Mouse (Mus musculus): Measurements from ENCODE around the gene Gnai3. TPM values are rescaled to one million over a fixed set of nuclear protein-coding genes. Genes with fewer than 3 reads are reported as not detected.

The Gnai3 gene
- total RNA-seq, 2 experiments from 2014 or later, result 101 to 113 TPM

DNA sequence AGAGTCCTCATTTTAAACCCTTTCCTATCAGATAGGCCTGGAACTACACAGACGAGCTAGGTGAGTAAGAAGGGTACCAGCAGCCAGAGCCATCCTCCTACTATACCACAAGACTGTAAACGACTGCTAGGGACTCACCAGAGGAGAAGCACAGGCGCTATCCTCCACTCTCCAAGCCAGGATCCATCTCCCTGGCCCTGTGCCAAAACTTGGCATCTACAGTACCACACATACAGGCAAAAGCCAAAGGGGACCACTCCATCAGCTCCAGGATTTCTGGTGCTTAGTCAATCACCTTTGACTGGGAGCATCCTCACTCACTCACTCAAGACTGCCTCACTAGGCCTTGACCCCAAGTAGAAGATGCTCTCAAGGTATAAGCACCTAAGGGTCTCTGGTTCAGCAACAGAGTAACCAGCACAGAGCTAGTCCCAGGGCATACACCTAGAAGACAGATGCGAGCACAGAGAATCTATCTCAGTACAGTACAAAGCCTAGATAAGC lies 62.0 kb downstream of the Gnai3 start:
- DNase-seq, result peak; percentile 53

DNA sequence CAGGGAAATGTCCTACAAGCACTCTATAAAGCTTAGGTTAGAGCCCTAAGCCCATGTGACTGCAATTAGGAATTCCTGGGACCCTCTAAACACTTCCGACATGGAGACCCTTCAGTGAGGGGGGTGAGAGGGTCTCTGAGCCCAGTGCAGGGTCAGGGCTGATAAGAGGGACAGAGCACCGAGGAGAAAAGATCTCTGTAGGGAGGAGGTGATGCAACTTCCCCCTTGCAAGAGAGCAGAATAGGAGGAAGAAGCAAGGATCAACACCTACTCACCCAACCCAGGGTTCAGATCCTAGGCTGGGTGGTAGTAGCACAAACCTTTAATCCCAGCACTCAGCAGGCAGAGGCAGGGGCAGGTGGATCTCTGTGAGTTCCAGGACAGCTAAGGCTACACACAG lies 62.8 kb downstream of the Gnai3 start:
- peak; percentile 9 for DNase-seq

DNA sequence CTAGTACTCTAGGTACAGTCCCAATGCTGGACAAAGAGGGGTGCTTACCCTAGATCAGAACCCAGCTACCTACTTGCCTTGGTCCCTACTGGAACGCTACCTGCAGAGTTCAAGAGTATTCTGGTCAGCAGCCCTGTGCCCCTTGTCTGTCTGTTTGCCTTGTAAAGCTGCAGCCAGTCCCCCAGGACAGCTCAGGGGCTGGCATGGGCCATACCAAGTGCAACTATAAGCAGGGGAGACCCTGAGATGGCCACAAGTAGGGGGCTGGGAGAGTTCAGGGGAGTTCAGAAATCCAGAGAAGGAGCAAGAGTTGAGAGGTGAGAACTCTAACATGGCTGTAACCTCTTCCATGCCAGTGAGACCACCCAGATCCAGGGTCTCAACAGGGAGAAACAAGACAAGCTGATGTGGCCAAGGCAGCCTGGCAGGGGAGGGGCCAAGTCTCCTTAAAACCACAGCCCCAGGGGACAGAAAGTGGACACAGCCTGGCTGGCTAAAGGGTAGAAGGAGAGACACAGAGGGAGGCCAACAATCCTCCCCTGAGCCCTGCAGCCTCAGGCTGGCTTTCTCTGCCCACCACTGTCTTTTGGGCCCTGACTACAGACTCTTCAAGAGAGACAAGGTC lies 63.6 kb downstream of the Gnai3 start:
- DNase-seq, result peak; percentile 69

DNA sequence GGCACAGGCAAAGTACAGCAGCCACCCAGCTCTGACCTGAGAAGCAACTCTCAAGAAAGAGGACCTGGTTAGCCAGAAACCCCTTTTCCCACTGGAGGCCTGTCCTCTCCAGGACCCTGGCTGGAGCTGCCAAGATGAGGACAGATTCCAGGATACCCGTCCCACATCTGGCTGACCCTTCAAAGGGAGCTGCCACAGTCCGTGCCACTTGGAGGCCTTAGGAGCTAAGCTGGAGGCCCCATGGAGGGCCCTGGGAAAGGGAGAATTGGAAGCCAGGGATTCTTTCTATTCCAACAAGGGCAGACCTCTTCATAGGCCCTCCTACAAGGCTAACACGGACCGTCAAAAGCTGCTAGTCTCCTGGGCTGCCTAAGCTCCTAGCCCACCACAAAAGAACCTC lies 64.3 kb downstream of the Gnai3 start:
- peak; percentile 46 for DNase-seq

DNA sequence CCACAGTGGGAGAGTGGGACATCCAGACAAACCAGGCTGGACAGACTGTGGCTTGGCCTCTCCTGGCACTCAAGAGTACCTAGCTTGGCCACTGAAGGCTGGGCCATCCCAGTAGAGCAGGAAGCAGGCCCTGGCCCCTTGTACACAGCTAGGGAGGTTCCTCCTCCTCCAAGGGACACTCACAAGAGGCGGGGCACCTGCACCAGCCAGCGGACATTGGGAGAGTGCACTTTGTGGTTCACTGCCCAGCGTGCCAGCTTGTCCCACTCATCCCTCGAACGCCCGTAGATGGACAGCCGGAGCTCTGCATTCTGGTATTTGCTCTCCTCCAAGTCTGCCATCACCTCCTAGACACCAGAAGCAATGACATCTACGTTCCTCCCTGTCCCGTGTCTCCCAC lies 69.1 kb downstream of the Gnai3 start:
- peak; percentile 3 for DNase-seq

DNA sequence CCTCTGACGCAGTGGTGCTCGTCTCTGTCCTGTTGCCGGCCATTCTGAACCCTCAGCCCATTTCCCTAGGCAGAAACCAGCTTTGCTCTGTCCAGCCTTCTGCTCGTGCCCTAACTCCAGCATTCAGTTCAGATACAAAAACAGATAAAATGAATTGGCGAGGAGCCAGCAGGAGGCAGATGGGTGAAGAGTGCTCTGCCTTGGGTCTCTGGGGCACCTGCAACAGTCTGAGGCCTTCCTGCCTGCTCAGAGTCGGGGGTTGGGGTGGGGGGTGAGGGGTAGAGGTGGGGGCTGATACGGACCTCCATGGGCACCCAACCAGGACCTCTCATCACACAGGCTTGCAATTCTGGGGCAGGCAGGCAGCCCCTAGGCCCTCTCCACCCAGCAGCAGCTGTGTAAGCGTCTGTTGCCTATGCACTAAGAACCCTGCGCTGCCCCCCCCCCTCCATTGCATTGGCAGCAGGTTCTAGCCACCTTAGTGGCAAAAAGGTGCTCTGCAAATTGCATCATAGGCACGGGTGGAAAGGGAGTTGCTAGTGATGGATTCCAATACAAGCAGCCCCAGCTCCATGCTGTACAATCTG lies 72.9 kb downstream of the Gnai3 start:
- DNase-seq, result peak; percentile 32

DNA sequence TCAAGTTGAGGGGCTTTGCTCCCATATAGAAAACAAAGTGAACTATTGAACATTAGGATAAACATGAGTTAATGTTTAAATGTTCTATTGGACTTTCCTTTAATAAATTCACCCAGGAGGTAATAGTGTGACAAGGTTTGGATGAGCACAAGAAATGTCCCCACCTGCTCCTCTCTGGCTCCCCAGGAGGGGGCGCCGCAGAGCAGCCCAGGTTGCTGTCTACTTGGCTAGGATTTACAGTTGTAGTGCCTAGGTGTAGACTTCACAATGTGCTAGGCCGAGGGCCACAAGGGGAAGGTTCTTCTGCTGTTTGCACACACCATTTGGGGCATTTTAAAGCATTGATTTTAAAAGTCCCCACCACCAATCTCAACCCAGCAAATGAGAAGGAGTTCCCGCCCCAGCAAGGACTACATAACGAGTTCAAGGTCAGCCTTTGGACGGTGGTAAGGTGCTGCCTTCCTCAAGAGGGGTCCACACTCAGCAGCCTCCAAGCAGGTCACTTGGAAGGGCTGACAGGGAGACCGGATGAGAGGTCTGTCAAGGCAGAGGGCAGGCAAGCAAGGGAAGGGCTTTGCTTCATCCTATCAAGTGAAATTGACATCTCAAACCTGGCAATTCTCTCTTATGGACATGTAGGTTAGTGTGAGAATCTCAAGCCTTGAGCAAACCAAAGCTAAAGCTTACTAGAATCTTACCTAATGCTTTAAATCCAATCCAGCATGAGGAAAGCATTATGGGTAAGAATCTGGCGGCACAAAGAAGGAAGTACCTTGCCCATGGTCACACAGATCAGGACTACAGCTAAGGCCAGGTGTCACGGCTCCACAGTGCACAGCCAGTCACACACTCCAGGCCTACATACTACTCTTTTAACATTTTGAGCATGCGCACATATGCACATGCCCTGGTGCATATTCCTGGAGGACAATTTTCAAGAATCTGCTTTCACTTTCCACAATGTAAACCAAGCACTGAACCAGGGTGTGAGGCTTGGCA lies 75.4 kb downstream of the Gnai3 start:
- DNase-seq, result peak; percentile 89

DNA sequence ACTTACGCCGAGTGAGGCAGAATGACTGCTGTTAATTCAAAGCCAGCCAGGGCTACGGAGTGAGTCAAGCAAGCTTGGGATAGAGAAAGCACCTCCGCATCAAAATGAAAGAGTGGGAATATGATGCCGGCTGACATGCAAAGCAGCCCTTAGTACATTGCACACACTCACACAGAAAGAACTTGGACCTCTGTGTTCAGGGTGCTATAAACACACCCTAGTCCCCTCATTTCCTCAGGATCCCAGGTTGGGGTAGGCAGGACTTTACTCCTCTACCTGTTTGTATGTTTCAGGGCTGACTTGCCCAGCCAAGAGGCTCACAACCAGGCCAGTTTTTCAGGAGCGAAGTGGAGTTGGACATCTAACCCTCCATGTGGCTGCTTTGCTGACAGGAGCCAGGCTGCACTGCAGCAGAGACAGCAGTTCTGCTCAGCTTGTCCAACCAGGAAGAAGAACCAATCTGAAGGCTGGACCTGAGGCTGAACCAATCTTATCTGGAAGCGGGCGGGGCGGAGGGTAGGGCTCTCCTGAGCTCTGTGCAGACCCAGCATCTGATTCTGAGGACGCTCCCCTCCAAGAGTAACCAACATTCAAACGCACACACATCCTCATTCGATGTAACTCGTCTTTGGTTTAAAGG lies 76.6 kb downstream of the Gnai3 start:
- DNase-seq, result peak; percentile 59

DNA sequence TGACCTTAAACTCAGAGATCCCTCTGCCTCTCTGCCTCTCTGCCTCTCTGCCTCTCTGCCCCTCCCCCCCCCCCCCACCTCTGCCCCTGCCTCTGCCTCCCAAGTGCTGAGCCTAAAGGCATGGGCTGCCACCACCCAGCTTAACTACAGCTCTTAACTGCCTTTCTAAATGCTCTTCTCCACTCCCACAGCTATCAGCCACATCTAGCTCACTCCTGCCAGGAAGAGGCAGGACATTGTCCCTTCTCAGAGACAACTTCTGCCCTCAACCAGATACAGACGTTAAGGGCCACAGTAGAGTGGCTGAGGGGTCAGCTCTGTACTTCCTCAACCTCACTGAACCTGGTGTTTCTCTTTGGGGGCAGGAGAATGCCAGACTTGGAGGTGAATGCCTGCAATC lies 77.1 kb downstream of the Gnai3 start:
- DNase-seq, result peak; percentile 6

DNA sequence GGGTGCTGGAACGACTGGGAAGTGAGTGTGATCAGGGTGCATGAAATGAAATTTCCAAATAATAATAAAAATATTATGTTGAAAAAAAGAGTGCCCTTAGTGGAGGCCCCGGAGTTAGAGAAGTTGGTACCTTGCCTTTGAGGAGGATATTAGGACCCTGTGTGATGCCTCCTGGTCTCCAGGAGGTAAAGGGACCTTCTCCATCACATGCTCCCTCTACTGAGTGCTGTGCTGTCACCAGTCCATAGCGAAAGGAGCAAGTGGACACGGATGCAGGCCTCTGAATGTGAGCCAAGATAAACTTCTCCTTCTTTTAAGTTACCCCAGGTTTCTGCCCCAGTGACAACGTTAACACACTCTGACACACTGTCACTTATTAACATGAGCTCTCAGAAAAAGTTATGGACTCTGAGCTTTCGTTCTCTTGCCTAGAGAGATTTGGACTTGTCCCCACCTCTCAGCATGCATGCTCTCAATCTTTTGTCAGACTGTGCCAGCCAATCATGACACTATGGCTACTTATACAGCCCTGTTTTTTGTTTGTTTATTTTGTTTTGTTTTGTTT lies 78.5 kb downstream of the Gnai3 start:
- no peak for DNase-seq

DNA sequence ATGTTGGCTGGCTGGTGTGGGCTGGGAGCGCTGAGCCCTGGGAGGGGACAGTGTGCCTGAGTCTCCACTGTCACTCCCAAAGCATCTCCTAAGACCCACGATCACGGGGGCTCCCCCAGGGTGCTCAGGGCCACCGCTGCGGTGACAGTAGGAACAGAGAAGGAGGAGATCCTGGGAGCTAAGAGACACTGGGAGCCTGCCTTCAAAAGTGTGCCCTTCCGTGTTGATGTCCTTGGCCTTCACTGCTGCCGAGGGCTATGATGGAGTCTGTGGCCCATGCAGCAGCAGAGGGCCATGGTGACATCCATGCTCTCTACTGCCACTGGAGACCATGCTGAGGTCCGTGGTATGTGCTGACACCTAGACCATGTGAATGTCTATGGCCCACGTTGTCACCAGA lies 80.4 kb downstream of the Gnai3 start:
- DNase-seq, result no peak

DNA sequence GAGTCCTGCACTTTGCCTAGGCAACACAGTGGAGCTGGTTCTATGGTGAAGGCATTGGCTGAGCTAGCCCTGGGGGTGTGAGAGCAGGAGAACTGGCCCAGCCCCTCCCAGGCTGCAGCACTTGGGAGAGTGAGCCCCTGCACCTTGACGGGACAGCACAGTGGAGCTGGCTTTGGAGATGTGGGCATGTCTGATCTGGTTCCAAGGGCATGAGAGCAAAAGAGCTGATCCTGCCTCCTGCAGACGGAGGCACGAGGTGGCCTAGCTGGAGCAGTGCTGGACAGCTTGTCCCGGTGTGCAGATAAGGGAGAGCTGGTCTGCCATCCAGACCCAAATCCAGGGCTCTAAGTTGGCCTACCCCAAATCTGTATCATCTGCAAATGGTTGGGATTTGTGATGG lies 81.3 kb downstream of the Gnai3 start:
- DNase-seq, result no peak

DNA sequence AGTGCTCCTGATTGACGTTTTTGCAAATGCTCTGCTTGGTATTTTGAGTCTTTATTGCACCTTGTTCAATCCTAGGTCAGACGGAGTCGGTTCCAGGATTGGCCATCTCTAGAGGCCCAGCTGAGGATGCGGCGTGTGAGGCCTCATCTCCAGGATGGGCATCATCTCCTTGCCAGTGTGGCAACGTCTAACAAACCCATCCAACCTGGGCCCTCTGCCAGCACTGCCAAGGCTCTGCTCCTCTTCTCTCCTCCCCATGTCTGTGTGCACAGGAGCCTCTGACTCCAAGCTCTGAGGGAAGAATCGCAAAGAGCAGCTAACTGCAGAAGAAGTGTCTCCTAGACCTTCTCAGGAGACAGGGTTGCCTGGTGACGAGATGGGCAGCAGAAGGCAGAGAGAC lies 83.3 kb downstream of the Gnai3 start:
- DNase-seq, result peak; percentile 56

DNA sequence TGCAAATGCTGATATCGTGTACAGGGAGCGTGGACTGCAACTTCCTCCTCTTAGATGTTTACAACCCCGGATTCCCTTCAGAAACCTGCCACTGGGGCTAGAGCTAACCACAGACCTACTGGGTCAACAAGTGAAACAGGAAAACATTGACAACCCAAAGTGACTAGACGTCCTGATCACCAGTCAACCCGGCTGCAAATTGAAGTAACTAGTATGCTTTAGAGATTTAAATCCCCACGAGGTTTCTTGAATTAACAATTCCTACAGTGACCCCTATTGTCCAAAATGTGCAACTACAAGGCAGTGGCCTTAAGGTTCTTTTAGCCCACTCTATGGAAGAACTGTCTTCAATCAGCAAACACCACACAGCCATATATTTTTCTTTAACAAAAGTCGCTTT lies 84.5 kb downstream of the Gnai3 start:
- DNase-seq, result peak; percentile 66

Other genes starting within 250 kb of the Gnai3 start
- 10 to 100 TPM; 43.1 to 44.0 TPM for gene Gstm7, start 214.3 kb downstream of the Gnai3 start, total RNA-seq (2021)
- gene Gstm6, start 202.4 kb downstream of the Gnai3 start, total RNA-seq (2021), result 1 to 10 TPM; 3.9 to 5.6 TPM
- gene Gstm3, start 176.9 kb downstream of the Gnai3 start, total RNA-seq (2021), result under 1 TPM; 0.39 to 0.51 TPM
- gene Gstm2, start 159.7 kb downstream of the Gnai3 start, total RNA-seq (2021), result 100 to 1,000 TPM in 1 of 2 experiments, 10 to 100 TPM in 1; 95.5 to 101 TPM
- 100 to 1,000 TPM; 131 to 144 TPM for gene Gstm1, start 128.2 kb downstream of the Gnai3 start, total RNA-seq (2021)
- gene Gstm4, start 101.3 kb downstream of the Gnai3 start, total RNA-seq (2021), result 10 to 100 TPM; 12.8 to 13.3 TPM
- gene Ampd2, start 59.5 kb downstream of the Gnai3 start, total RNA-seq (2021), result 10 to 100 TPM; 79.3 to 92.2 TPM
- 1 to 10 TPM; 6.6 to 6.8 TPM for gene Gnat2, start 53.4 kb downstream of the Gnai3 start, total RNA-seq (2021)
- gene Gpr61, start 8.7 kb upstream of the Gnai3 start, total RNA-seq (2021), result under 1 TPM; 0.15 to 0.48 TPM
- 10 to 100 TPM; 13.1 to 18.4 TPM for gene Amigo1, start 40.2 kb upstream of the Gnai3 start, total RNA-seq (2021)
- gene Cyb561d1, start 55.1 kb upstream of the Gnai3 start, total RNA-seq (2021), result 1 to 10 TPM; 6.6 to 6.9 TPM
- 10 to 100 TPM in 1 of 2 experiments, 1 to 10 TPM in 1; 7.6 to 10.1 TPM for gene Atxn7l2, start 64.8 kb upstream of the Gnai3 start, total RNA-seq (2021)
- 10 to 100 TPM; 13.3 to 44.9 TPM for gene Sypl2, start 80.5 kb upstream of the Gnai3 start, total RNA-seq (2021)
- 10 to 100 TPM; 90.7 to 94.6 TPM for gene Psma5, start 110.8 kb upstream of the Gnai3 start, total RNA-seq (2021)
- gene Sort1, start 137.9 kb upstream of the Gnai3 start, total RNA-seq (2021), result 10 to 100 TPM; 46.1 to 48.8 TPM
- not detected for gene Mybphl, start 218.8 kb upstream of the Gnai3 start, total RNA-seq (2021)
- gene Psrc1, start 237.7 kb upstream of the Gnai3 start, total RNA-seq (2021), result 1 to 10 TPM; 6.0 to 6.4 TPM

All from adrenal gland, postnatal 10 days (tissue).